9 mouse cellular contexts compared by ENCODE assay signal in the genomic region with DNA sequence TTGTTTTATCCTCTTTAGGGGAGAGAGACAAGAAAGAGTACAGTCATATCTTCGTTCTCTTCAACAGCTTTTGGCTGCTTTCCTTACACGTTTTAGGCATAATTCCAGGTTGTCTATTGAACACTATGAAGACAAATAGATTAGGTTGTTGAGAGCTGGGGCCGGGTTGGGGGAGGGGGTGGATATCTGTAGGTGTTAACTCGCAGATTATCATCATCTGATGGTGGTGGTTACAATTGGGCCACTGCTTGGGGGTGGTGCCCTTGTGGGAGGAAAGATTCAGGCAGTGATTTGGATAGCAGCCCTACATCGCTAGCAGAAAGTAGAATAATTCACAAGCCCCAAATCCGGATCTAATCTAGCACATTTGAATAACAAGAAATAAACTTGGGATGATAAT. TPM values are rescaled to one million over a fixed set of nuclear protein-coding genes. Genes with fewer than 3 reads are reported as not detected.
A peak's percentile ranks its signal among the peaks of the same experiment; 100 is the strongest.
DNase-seq lines count a peak whose midpoint lies in the region; ATAC-seq and TF ChIP-seq lines count a peak whose summit lies in the region.
"Had no signal": no experiment of that assay in that cellular context is flagged by ENCODE, and none has a peak within 500 bp of the region (broad histone marks: within the 10 kb centered on the region; RNA-seq: fewer than 3 reads in every experiment).

No protein-coding gene starts in this region.

- DNase-seq in heart, postnatal 36 days: no peak
- peak; percentile 46 for DNase-seq in cerebellum, adult 11-12 months
- DNase-seq in left cerebral cortex, adult 2 months (ENCODE audit: extremely low spot score in 1 of 2, low spot score in 2 of 2): peak in 1 of 2 experiments; percentile 38
- no peak for DNase-seq in adrenal gland, postnatal 25 days
- no peak for DNase-seq in urinary bladder, postnatal 4 days (ENCODE audit: low spot score in 2 of 2)

- no peak for ATAC-seq in heart, embryonic 12.5 days (ENCODE audit: insufficient number of reproducible peaks, low FRiP score)
- no peak for ATAC-seq in heart, embryonic 15.5 days (replicated peaks; ENCODE audit: insufficient number of reproducible peaks, insufficient read depth, low FRiP score, low read depth)
- ATAC-seq in neural tube, embryonic 12.5 days (ENCODE audit: low FRiP score, low read depth): no peak

- H3K9ac ChIP-seq in heart, embryonic 12.5 days: no peak overlapping the region
- no peak overlapping the region for H3K9ac ChIP-seq in heart, embryonic 15.5 days
- H3K9ac ChIP-seq in neural tube, embryonic 12.5 days: no peak overlapping the region

- intact Hi-C loops in heart, postnatal 36 days (cut with DNase I): loop anchor here (5.0 kb wide), 1 partner anchor 195 kb away; the partner anchor contains the start of gene Dgkh
- intact Hi-C loops in left cerebral cortex, adult 2 months (cut with DNase I): loop anchor here (1.0 kb wide), 1 partner anchor 52 kb away; no protein-coding TSS in a partner anchor

- peak overlapping the region; percentile 68; the same call in 1 of the 2 replicates for H3K4me2 ChIP-seq in heart, embryonic 12.5 days
- H3K4me2 ChIP-seq in heart, embryonic 15.5 days: peak overlapping the region; percentile 81
- peak overlapping the region; percentile 65 for H3K4me2 ChIP-seq in neural tube, embryonic 12.5 days (replicated peaks)

- TF ChIP-seq CTCF in left cerebral cortex, adult 2 months (IDR thresholded peaks at IDR 0.05): no peak

- no peak overlapping the region for H3K4me3 ChIP-seq in heart, embryonic 12.5 days
- H3K4me3 ChIP-seq in heart, embryonic 15.5 days: no peak overlapping the region
- peak overlapping the region; percentile 88 for H3K4me3 ChIP-seq in left cerebral cortex, adult 2 months
- peak overlapping the region; percentile 89; the same call in 1 of the 2 replicates for H3K4me3 ChIP-seq in neural tube, embryonic 12.5 days

- 0 out of 2 replicates have a peak overlapping the region, but pooled peaks have one; percentile 85 for H3K27ac ChIP-seq in heart, embryonic 12.5 days (ENCODE audit: poor library complexity, severe bottlenecking)
- H3K27ac ChIP-seq in heart, embryonic 15.5 days: peak overlapping the region; percentile 92
- peak overlapping the region; percentile 99 for H3K27ac ChIP-seq in left cerebral cortex, adult 2 months
- peak overlapping the region; percentile 64; the same call in 1 of the 2 replicates for H3K27ac ChIP-seq in neural tube, embryonic 12.5 days

- no peaks in the 10 kb centered on the region for H3K36me3 ChIP-seq in heart, embryonic 12.5 days
- no peaks in the 10 kb centered on the region for H3K36me3 ChIP-seq in heart, embryonic 15.5 days
- no peaks in the 10 kb centered on the region for H3K36me3 ChIP-seq in neural tube, embryonic 12.5 days

- H3K27me3 ChIP-seq in heart, embryonic 12.5 days (replicated peaks): no peaks in the 10 kb centered on the region
- no peaks in the 10 kb centered on the region for H3K27me3 ChIP-seq in heart, embryonic 15.5 days
- no peaks in the 10 kb centered on the region for H3K27me3 ChIP-seq in neural tube, embryonic 12.5 days (replicated peaks)
- H3K27me3 ChIP-seq: Patski had no signal

- no peaks in the 10 kb centered on the region for H3K9me3 ChIP-seq in heart, embryonic 12.5 days (replicated peaks)
- H3K9me3 ChIP-seq in heart, embryonic 15.5 days (replicated peaks): no peaks in the 10 kb centered on the region
- H3K9me3 ChIP-seq in neural tube, embryonic 12.5 days: no peaks in the 10 kb centered on the region

- WGBS in heart, embryonic 12.5 days: 54% methylated on average over 6 of the region's 6 CpGs
- WGBS in heart, embryonic 15.5 days: 48% methylated on average over 6 of the region's 6 CpGs
- WGBS in neural tube, embryonic 12.5 days: 47% methylated on average over 6 of the region's 6 CpGs

- peaks cover 19% of the 10 kb centered on the region for H3K4me1 ChIP-seq in heart, embryonic 12.5 days (replicated peaks)
- peaks cover 31% of the 10 kb centered on the region for H3K4me1 ChIP-seq in heart, embryonic 15.5 days (replicated peaks)
- peaks cover 21% of the 10 kb centered on the region for H3K4me1 ChIP-seq in neural tube, embryonic 12.5 days

RNA-seq across cellular contexts. Expression of gene Akap11, which starts 0.9 kb away (rescaled TPM):
- 20.0 and 20.7 TPM in 2 replicates for polyA plus RNA-seq in heart, embryonic 12.5 days (2016; fragmentation: Nextera tagmentation; extraction: Ambion mirVana)
- 10 to 100 TPM; 29.3 to 34.0 TPM for total RNA-seq in heart, postnatal 36 days (2021)
- 13.4 and 13.8 TPM in 2 replicates for polyA plus RNA-seq in heart, embryonic 15.5 days (2015; fragmentation: Nextera tagmentation; extraction: Ambion mirVana)
- 100 to 1,000 TPM; 172 to 182 TPM for total RNA-seq in left cerebral cortex, adult 2 months (2021)
- polyA plus RNA-seq in neural tube, embryonic 12.5 days (2016; fragmentation: Nextera tagmentation; extraction: Ambion mirVana): 35.8 and 36.8 TPM in 2 replicates
- total RNA-seq in adrenal gland, postnatal 25 days (2021): 48.6 and 54.0 TPM in 2 replicates

Comparison
In these comparisons a context has a peak if more than half of its experiments do, and no peak if none do; other contexts are left out.
1. H3K4me3 ChIP-seq: peak in left cerebral cortex, adult 2 months (single experiment) and neural tube, embryonic 12.5 days (single experiment); none in heart, embryonic 12.5 days (single experiment) and heart, embryonic 15.5 days (single experiment).
2. Peak in every context shown above with its lines, with median percentiles within 50 percentile points of each other: H3K27ac ChIP-seq and H3K4me2 ChIP-seq.